Mouse (Mus musculus): ENCODE measurements around the gene Ydjc. TPM values are rescaled to one million over a fixed set of nuclear protein-coding genes. Genes with fewer than 3 reads are reported as not detected.

Gene Ydjc
- total RNA-seq (2021), result 4.5 and 7.0 TPM in 2 replicates
- long read RNA-seq, partial matches to known transcripts, result 2 of 4 reads
- long read RNA-seq, other reads (novel, unspliced or antisense), result 0 of 4 reads

- no peak for DNase-seq
Measured at GRCm38 (mm10) chr16:17144339-17144738, at the start of gene Ydjc. Ydjc (plus strand) TSS chr16:17144621.

- DNase-seq, result no peak
Measured at GRCm38 (mm10) chr16:17096938-17097337, 47.5 kb upstream of the Ydjc start.

GRCm38 (mm10) chr16:17102630-17103220, 41.7 kb upstream of the Ydjc start:
- DNase-seq, result no peak

- DNase-seq, result no peak
Measured at GRCm38 (mm10) chr16:17104600-17104999, 39.8 kb upstream of the Ydjc start.

- peak; percentile 52 for DNase-seq
Measured at GRCm38 (mm10) chr16:17110771-17111743, 33.4 kb upstream of the Ydjc start, which contains the start of gene Ppil2. Ppil2 (minus strand) TSS chr16:17111257.

- no peak for DNase-seq
Measured at GRCm38 (mm10) chr16:17117309-17117799, 27.1 kb upstream of the Ydjc start.

- no peak for DNase-seq
Measured at GRCm38 (mm10) chr16:17121569-17121968, 22.9 kb upstream of the Ydjc start.

- DNase-seq, result no peak
Measured at GRCm38 (mm10) chr16:17124119-17124870, 20.1 kb upstream of the Ydjc start.

- DNase-seq, result peak; percentile 84
Measured at GRCm38 (mm10) chr16:17124871-17125520, 19.4 kb upstream of the Ydjc start, which contains the start of gene 2610318N02Rik. 2610318N02Rik (minus strand) TSS chr16:17125167.

- peak; percentile 26 for DNase-seq
Measured at GRCm38 (mm10) chr16:17127292-17127691, 17.1 kb upstream of the Ydjc start.

- DNase-seq, result peak; percentile 23
Measured at GRCm38 (mm10) chr16:17131191-17132088, 13.0 kb upstream of the Ydjc start.

GRCm38 (mm10) chr16:17132089-17132905, 12.1 kb upstream of the Ydjc start, which contains the start of gene Sdf2l1:
Sdf2l1 (minus strand) TSS chr16:17132383.
- DNase-seq, result peak; percentile 97

- no peak for DNase-seq
Measured at GRCm38 (mm10) chr16:17132906-17133200, 11.6 kb upstream of the Ydjc start.

- no peak for DNase-seq
Measured at GRCm38 (mm10) chr16:17137355-17137754, 7.1 kb upstream of the Ydjc start.

- DNase-seq, result peak; percentile 81
Measured at GRCm38 (mm10) chr16:17146772-17147235, 2.4 kb downstream of the Ydjc start, which contains the start of gene Ccdc116. Ccdc116 (minus strand) TSS chr16:17147229.

- DNase-seq, result peak; percentile 16
Measured at GRCm38 (mm10) chr16:17147391-17147929, 3.0 kb downstream of the Ydjc start.

GRCm38 (mm10) chr16:17148084-17148483, 3.7 kb downstream of the Ydjc start:
- DNase-seq, result no peak

- no peak for DNase-seq
Measured at GRCm38 (mm10) chr16:17150520-17151258, 6.3 kb downstream of the Ydjc start.

Data from adrenal gland, postnatal 25 days (tissue).